Mouse (Mus musculus) midbrain, postnatal 0 days (tissue): ENCODE measurements around the gene Stoml1. TPM values are rescaled to one million over a fixed set of nuclear protein-coding genes. Genes with fewer than 3 reads are reported as not detected.
A peak's percentile ranks its signal among the peaks of the same experiment; 100 is the strongest.

Source experiments
- ATAC-seq: fragments of 200-750 bp; cut with Nextera tagmentation; 2 replicates; pipeline ENCODE4 v1.8.0; 2017; ENCODE audit warnings: moderate number of reproducible peaks, mild to moderate bottlenecking, moderate TSS enrichment, moderate library complexity; ENCODE audit not compliant: low FRiP score
- DNase-seq: peaks from one replicate; pipeline ENCODE4 v3.0.0-alpha.2; 2015; ENCODE audit warnings: low spot score
- H3K27ac ChIP-seq: fragments of 300-500 bp; sonication (generic); 2 replicates; pipeline ENCODE4 v1.5.1; 2014; ENCODE audit warnings: low read depth, mild to moderate bottlenecking, low read length, mixed read lengths
- H3K27me3 ChIP-seq: fragments of 300-500 bp; sonication (generic); 2 replicates; pipeline ENCODE4 v1.6.1; 2014; ENCODE audit warnings: low read length, control low read depth, mixed read lengths; ENCODE audit not compliant: insufficient read depth
- H3K36me3 ChIP-seq: fragments of 300-500 bp; sonication (generic); 2 replicates; pipeline ENCODE4 v1.6.1; 2014; ENCODE audit warnings: low read length, control low read depth, mixed read lengths; ENCODE audit not compliant: insufficient read depth
- H3K4me1 ChIP-seq: fragments of 300-500 bp; sonication (generic); 2 replicates; pipeline ENCODE4 v1.6.1; 2014; ENCODE audit warnings: mild to moderate bottlenecking, control low read depth, antibody characterized with exemption, low read length, mixed read lengths; ENCODE audit not compliant: insufficient read depth
- H3K4me2 ChIP-seq: fragments of 300-500 bp; sonication (generic); 2 replicates; pipeline ENCODE4 v1.6.1; 2014; ENCODE audit warnings: low read depth, mild to moderate bottlenecking, low read length, mixed read lengths; ENCODE audit not compliant: poor library complexity, severe bottlenecking
- H3K4me3 ChIP-seq: fragments of 300-500 bp; sonication (generic); 2 replicates; pipeline ENCODE4 v1.5.1; 2014; ENCODE audit warnings: low read depth, mild to moderate bottlenecking, low read length, moderate library complexity
- H3K9ac ChIP-seq: fragments of 300-500 bp; sonication (generic); replicated peaks from 2 replicates; pipeline ENCODE4 v1.6.1; 2014; ENCODE audit warnings: mild to moderate bottlenecking, low read length, moderate library complexity, mixed read lengths; ENCODE audit not compliant: poor library complexity, severe bottlenecking
- H3K9me3 ChIP-seq: fragments of 300-500 bp; sonication (generic); 2 replicates; pipeline ENCODE4 v1.6.1; 2016; ENCODE audit warnings: low read length, control low read depth
- CTCF ChIP-seq: IDR thresholded peaks from 2 replicates; pipeline ENCODE4 v1.5.1; 2016; ENCODE audit warnings: antibody characterized with exemption, mild to moderate bottlenecking
- WGBS: fragments of 180-500 bp; shearing (Covaris S2); extraction: QIAGEN DNeasy Blood & Tissue Kit; methylation state at CpG from one replicate; pipeline ENCODE4 v1.1.7; 2014; 5-methylcytosine and 5-hydroxymethylcytosine counted together
- polyA plus RNA-seq: library from polyadenylated mRNA; unstranded; fragments of >200 nt; fragmentation: Nextera tagmentation; extraction: Ambion mirVana; gene quantifications from 2 replicates; pipeline ENCODE4 v1.2.1, GENCODE M21; 2015
- total RNA-seq: library from RNA; depleted of rRNA; stranded (reverse); fragments of >200 nt; gene quantifications from 2 replicates; pipeline ENCODE4 v1.2.3, GENCODE M21; 2014

Stoml1 gene
- total and polyA plus RNA-seq, 2 experiments from 2014 or later, result 161 to 170 TPM

DNA sequence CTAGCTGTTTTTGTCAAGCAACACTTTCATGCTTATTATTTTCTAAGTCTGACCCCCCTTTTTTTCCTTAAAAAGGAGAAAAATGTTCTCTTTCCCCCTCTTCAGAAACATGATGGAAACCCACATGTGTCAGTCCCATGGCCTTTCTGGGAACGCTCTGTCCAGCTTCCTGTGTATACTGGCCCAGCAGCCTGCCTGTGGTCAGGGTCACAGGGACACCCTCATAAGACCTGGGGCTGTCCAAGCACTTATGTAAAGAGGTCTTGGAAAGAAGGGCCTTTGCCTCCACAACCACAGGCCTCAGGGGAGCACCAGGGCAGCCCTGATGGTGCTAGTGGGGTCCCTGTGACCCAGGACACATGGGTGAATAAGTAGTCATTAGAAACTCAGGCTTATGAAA lies 36.1 kb downstream of the Stoml1 start:
- no peak overlapping the region for H3K27ac ChIP-seq
- H3K4me2 ChIP-seq, result no peak overlapping the region
- H3K9ac ChIP-seq, result no peak overlapping the region
- WGBS, result 84% methylated on average over 1 of the region's 1 CpGs
- TF ChIP-seq CTCF, result no peak
- H3K27me3 ChIP-seq, result no peaks in the 10 kb centered on the region
- no peaks in the 10 kb centered on the region for H3K4me1 ChIP-seq
- ATAC-seq, result no peak
- DNase-seq, result no peak
- no peaks in the 10 kb centered on the region for H3K36me3 ChIP-seq
- H3K4me3 ChIP-seq, result no peak overlapping the region
- H3K9me3 ChIP-seq, result no peaks in the 10 kb centered on the region

- Histone ChIP-seq H3K36me3 (no peaks in the 10 kb centered on the region), H3K4me2 (no peak overlapping the region), H3K27me3 (no peaks in the 10 kb centered on the region), H3K4me3 (no peak overlapping the region), H3K9ac (no peak overlapping the region), H3K4me1 (no peaks in the 10 kb centered on the region), H3K27ac (no peak overlapping the region), H3K9me3 (no peaks in the 10 kb centered on the region)
- DNase-seq (no peak), ATAC-seq (no peak)
- TF ChIP-seq CTCF, result no peak
- 89% methylated on average over 2 of the region's 2 CpGs for WGBS
These were observed 36.9 kb downstream of the Stoml1 start for GRCm38 (mm10) chr9:58289901-58290300.

DNA sequence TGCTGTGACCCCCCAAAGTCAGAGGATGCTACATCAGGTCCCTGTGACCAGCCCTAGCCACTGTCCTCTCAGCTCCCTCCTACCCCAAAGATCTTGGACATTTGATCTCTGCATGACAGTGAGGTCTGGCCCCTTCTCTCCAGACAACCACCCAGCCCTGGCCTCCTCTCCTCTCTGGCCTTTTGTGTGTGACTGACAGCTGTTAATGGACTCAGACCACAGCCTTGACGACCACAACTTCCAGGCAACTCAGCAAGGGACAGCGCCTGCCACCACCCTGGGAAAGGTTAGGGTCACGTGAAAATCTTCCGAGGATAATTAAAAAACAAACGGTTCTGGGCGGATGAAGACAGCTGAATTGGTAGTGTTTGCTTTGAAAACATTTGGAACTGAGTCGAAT lies 41.6 kb downstream of the Stoml1 start:
- Histone ChIP-seq H3K9me3 (no peaks in the 10 kb centered on the region), H3K4me2 (no peak overlapping the region), H3K4me1 (no peaks in the 10 kb centered on the region), H3K27ac (no peak overlapping the region), H3K36me3 (no peaks in the 10 kb centered on the region), H3K9ac (no peak overlapping the region), H3K27me3 (no peaks in the 10 kb centered on the region), H3K4me3 (no peak overlapping the region)
- no peak for DNase-seq
- 38% methylated on average over 7 of the region's 7 CpGs for WGBS
- no peak for ATAC-seq
- TF ChIP-seq CTCF, result no peak

DNA sequence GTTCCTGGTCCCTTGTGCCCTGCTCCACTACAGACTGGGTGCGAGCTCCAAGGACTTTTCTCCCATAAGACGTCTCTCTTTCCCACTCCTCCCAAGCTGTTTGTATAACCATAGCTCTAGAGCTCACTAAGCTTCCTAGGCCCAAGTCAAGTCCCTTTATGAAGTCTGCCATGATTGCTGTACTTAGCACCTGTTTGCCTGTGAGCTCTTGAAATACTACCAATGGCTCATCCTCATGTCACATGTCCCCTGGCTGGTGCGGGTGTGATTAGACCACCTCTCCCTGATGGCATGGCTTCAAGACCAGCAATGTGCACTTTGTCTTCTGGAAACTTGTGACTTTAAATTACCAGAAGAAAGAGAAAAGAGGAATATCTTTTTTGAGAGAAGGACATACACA lies 42.4 kb downstream of the Stoml1 start:
- no peak overlapping the region for H3K4me3 ChIP-seq
- no peak for ATAC-seq
- no peaks in the 10 kb centered on the region for H3K9me3 ChIP-seq
- H3K36me3 ChIP-seq, result no peaks in the 10 kb centered on the region
- H3K27ac ChIP-seq, result no peak overlapping the region
- TF ChIP-seq CTCF, result no peak
- no peaks in the 10 kb centered on the region for H3K27me3 ChIP-seq
- WGBS, result 81% methylated on average over 3 of the region's 3 CpGs
- no peak overlapping the region for H3K4me2 ChIP-seq
- no peaks in the 10 kb centered on the region for H3K4me1 ChIP-seq
- H3K9ac ChIP-seq, result no peak overlapping the region
- DNase-seq, result no peak

- no peaks in the 10 kb centered on the region for H3K9me3 ChIP-seq
- H3K27me3 ChIP-seq, result no peaks in the 10 kb centered on the region
- no peaks in the 10 kb centered on the region for H3K36me3 ChIP-seq
- H3K4me3 ChIP-seq, result no peak overlapping the region
- no peak for DNase-seq
- no peak overlapping the region for H3K4me2 ChIP-seq
- TF ChIP-seq CTCF, result 0 out of 2 replicates have a peak, but pooled peaks have one; percentile 12
- no peak for ATAC-seq
- 17% methylated on average over 9 of the region's 9 CpGs for WGBS
- peak overlapping the region; percentile 32; the same call in 1 of the 2 replicates for H3K27ac ChIP-seq
- H3K9ac ChIP-seq, result no peak overlapping the region
- H3K4me1 ChIP-seq, result no peaks in the 10 kb centered on the region
These were observed 42.9 kb downstream of the Stoml1 start for GRCm38 (mm10) chr9:58295766-58296361.

DNA sequence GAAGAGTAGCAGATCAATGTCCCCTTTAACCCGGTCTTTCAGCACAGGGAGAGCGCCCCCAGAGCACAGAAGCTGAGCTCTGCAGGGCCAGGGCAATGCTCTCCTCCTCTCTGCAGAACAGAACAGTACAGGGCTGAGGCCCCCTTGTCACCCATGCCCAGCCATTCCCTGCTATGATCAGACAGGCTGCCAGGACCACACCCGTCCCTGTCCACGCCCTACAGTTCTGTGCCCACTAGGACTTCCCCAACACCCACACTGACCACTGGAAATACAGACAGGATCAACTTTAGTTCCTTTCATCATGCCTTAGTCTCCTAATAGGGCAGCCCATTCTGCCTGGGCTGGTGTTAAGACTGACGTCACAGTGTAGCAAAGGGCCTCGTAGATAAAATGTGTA lies 44.1 kb downstream of the Stoml1 start:
- Histone ChIP-seq H3K4me1 (no peaks in the 10 kb centered on the region), H3K4me3 (no peak overlapping the region), H3K9me3 (no peaks in the 10 kb centered on the region), H3K9ac (no peak overlapping the region), H3K4me2 (no peak overlapping the region), H3K27ac (no peak overlapping the region), H3K27me3 (no peaks in the 10 kb centered on the region), H3K36me3 (no peaks in the 10 kb centered on the region)
- TF ChIP-seq CTCF, result no peak
- no peak for ATAC-seq
- DNase-seq, result no peak
- WGBS, result 94% methylated on average over 6 of the region's 6 CpGs
